Mouse (Mus musculus) T-helper 17 cell (primary cell): ENCODE results near the gene Pnpla2.
"Not testable (repeated sequence)": the region's sequence is repeated elsewhere in the genome, so short reads cannot be mapped to it uniquely, and the experiment has no call there.

Experiments used
- in situ Hi-C, 2 experiments: fragments of 300-600 bp; cut with MboI, MseI; formaldehyde crosslinking; loops; 1 replicate in 1 of 2; 2 replicates in 1 of 2; pipeline ENCODE4 v1.15.1; 2025; ENCODE audit warnings: high pct_unique_total_duplicates in 2 of 2

Gene Pnpla2

GRCm38 (mm10) chr7:141431434-141432185 lies 23.4 kb upstream of the Pnpla2 start:
- in situ Hi-C loops, result no loop called here

- in situ Hi-C loops, result no loop called here
These were observed 22.8 kb upstream of the Pnpla2 start for GRCm38 (mm10) chr7:141432186-141432611.

- in situ Hi-C loops, result no loop called here
These were observed 22.1 kb upstream of the Pnpla2 start for GRCm38 (mm10) chr7:141432741-141433516.

GRCm38 (mm10) chr7:141433517-141434400 lies 21.2 kb upstream of the Pnpla2 start:
- in situ Hi-C loops, result no loop called here

- in situ Hi-C loops, result no loop called here
These were observed 20.5 kb upstream of the Pnpla2 start for GRCm38 (mm10) chr7:141434464-141434863.

GRCm38 (mm10) chr7:141435129-141435855 lies 19.7 kb upstream of the Pnpla2 start:
- in situ Hi-C loops, result no loop called here

- in situ Hi-C loops, result no loop called here
These were observed 19.0 kb upstream of the Pnpla2 start for GRCm38 (mm10) chr7:141435856-141436522.

DNA sequence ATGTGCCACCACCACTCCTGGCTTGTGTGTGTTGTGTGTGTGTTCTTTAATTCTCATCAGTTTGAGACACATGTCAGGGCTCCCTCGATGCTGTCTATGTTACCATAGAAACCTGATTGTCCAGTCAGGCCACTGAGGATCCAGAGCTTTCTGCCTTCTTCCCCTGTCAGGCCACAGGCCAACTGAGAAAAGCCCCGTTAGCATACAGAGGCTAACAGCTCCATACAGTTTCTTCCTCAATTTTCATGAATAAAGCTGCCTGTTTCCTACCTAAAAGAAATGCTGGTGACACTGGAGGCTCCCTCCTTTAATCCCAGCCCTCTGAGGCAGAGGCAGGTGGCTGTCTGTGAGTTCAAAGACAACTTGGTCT lies 18.5 kb upstream of the Pnpla2 start:
- in situ Hi-C loops, result no loop called here

GRCm38 (mm10) chr7:141437178-141438120 lies 17.5 kb upstream of the Pnpla2 start, which contains the start of gene Slc25a22:
TSS of gene Slc25a22 (minus strand) at chr7:141437892.
- in situ Hi-C loops, result no loop called here

- in situ Hi-C loops, result no loop called here
These were observed 16.6 kb upstream of the Pnpla2 start for GRCm38 (mm10) chr7:141438201-141438968.

- in situ Hi-C loops, result no loop called here
These were observed 15.8 kb upstream of the Pnpla2 start for GRCm38 (mm10) chr7:141439140-141439679.

DNA sequence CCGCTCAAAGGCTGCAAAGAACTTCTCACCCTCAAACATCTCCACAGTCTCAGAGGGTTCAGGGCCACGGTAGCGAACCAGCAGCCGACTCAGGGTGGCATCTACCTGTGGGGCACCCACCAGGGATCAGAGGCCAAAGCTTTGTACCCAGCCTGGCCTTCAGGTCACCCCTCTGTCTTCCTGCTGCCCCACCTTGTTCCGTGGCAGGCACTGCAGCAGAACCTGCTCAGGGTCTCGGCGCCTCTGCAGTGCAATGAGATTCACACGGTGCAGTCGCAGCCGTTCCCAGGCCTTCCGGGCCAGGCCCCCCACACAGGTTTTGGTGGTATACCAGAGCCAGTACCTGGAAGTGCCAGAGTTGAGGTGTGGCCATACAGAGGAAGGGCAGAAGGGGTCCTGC lies 15.2 kb upstream of the Pnpla2 start:
- in situ Hi-C loops, result no loop called here

GRCm38 (mm10) chr7:141440613-141441012 lies 14.4 kb upstream of the Pnpla2 start:
- in situ Hi-C loops, result no loop called here

- in situ Hi-C loops, result no loop called here
These were observed 13.5 kb upstream of the Pnpla2 start for GRCm38 (mm10) chr7:141441460-141441859.

DNA sequence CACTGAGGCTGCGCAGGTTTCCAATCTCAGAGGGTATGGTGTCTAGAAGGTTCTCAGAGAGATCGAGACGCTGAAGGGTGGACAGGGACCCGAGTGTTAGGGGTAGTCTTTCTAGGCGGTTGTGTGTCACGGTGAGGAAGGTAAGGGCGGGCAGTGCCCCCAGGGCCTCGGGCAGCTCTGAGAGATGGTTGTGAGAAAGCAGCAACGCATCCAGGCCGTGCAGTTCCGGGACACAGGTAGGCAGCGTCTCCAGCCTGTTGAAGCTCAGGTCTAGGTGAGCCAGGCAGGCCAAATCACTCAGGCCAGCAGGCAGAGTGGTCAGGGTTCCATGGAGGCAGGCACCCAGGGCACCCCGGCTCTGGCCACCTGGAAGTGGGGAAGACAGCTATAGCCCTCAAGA lies 12.8 kb upstream of the Pnpla2 start:
- in situ Hi-C loops, result no loop called here

DNA sequence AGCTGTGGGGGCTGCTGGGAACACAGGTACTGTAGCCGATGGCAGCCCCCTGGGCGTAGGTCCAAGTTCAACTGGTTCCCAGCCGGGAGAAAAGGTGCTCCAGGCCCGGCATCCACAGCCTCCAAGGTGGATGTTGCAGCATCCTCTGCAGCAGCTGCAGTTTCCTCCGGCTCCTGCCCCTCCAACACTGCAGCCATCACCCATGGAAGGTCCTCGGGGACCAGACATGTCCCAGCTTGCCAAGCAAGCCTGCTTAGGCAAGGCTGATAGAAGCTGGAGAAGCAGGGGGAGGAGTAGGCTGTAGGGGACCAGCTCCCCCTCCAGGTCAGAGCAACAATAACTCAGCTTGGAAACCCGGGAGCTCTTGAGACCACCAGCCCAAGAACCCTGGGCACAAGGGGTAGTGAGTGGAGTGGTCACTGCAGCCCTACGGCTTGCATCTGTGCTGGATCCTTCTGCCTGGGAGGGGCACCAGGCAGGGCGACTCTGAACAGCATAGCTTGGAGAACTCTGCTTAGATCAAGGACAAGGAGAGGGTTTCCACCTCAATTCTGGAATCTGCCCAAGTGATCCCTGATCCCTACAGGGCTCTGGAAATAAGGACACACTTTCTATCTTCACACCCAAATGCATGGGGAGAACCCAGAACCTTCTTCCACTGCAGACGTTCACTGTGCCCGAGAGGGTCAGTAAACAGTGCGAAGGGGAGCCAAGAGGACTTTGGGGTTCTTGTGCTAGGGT lies 11.7 kb upstream of the Pnpla2 start:
- in situ Hi-C loops, result no loop called here

DNA sequence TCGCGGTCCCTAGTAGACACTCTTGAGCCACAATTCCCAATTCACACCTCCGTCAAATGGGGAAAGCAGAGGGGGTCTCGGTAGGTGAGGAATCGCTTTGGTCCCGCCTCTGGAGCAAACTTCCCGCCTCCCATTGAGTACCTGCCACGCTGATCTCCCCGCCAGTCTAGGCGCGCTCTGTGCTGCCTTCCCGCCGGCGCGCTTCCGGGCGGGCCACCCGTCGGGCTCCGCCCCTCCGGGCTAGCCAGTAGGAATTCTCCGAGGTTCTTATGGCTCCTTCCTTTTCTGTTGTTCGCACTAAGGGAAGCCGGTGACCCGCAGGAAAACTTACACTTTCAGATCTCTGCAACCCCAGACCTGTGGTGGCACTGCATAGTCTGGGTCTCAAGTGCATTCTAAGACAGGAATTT lies 11.2 kb upstream of the Pnpla2 start, which contains the start of gene Pidd1:
Pidd1 (minus strand) TSS at position 198 of the 410 bp plus-strand sequence.
- in situ Hi-C loops, result no loop called here

DNA sequence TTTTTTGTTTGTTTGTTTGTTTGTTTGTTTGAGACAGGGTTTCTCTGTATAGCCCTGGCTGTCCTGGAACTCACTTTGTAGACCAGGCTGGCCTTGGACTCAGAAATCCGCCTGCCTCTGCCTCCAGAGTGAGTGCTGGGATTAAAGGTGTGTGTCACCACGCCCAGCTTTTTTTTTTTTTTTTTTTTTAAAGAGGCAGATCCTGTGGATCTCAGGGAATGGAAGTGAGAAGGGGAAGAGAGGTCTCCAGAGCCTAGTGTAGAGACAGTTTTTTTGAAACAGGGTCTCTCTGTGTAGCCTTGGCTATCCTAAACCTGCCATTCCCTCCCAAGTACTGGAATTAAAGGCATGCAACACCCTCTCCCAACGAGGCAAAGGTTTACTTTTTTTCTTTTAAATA lies 8.6 kb upstream of the Pnpla2 start:
- in situ Hi-C loops, result not testable (repeated sequence)
